Mouse (Mus musculus): ENCODE measurements at regions not wholly inside any gene's neighbourhood (a gene's known extent, or its start where the extent isn't known, plus 50 kb on each side); places are given as distances from the start of the nearest gene placed in this dataset.
A peak's percentile ranks its signal among the peaks of the same experiment; 100 is the strongest.

DNA sequence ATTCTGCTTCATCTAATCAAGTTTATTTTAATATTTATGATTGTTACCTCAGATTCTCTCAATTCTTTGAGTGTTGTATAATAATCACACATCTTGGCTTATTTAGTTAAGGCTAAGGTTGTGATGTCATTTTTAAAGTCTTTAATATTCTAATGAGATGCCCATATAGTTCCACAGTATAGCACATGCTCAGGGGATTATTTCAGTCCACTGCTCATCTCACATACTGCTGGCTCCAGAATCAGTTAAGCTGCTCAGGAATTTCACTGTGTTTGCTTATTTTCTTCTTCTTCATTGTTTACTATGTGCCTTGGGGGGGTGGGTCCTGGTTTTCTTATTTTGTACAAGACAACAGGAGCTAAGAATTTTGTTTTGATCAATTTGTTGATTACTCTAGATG is 229.5 kb downstream of the Pcdh18 start:
- DNase-seq = no peak
- intact Hi-C loops (cut with DNase I) = no loop called here

DNA sequence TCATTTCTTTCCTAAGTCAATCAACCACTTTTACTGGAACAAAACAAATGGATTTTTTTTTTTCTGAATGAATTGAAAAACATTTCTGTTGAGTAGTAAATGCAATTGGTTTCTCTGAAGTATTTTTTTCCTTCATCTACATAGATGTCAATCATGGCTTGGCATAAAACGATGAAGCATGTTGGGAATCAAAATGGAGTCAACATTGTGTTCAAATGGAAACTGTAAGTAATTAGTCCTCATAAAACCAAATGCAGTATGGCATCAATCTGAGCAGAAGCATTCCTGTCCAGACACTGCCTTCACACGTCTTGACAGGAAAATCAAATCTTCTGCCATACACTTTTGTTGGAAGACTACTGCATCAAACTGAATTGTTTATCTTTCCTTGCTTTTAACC is 237.0 kb downstream of the Pcdh18 start:
- intact Hi-C loops (cut with DNase I) = no loop called here
- DNase-seq = no peak

DNA sequence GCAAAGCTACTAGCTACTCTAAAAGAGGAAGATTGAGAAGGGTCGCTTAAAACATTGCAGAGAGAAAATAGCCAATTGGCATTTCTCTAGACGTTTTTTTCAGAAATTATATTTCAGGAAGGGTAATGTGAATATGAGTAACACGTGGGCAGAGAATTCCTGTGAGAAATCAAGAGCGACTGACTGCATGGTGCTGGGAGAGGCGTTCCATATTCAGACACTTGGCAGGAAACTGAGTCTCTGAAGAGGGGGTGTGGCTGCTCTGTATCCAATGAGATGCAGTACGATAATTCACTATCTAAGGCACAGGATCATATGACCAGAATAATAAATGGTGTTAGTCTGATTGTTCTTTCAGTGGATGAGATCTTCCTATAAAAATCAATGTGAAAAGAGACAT is 252.5 kb downstream of the Pcdh18 start:
- intact Hi-C loops (cut with DNase I) = no loop called here
- no peak for DNase-seq

DNA sequence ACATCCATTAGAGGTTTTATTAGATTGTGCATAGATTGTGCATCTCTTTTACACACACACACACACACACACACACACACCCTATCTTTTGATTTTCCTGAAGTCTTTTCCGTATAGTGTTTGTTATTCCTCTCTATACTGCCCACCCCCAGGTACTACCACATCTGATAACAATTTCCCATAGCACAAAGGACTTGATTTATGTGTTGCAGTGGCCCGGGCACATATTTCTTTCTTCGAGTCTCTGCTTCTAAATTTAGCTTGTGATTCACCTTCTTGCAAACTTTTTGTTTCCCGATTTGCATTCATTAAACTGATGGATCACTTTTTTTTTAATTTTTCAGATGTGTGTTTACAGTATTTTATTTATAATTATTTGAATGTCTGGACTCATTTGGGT is 254.8 kb downstream of the Pcdh18 start:
- no peak for DNase-seq
- intact Hi-C loops (cut with DNase I) = no loop called here

DNA sequence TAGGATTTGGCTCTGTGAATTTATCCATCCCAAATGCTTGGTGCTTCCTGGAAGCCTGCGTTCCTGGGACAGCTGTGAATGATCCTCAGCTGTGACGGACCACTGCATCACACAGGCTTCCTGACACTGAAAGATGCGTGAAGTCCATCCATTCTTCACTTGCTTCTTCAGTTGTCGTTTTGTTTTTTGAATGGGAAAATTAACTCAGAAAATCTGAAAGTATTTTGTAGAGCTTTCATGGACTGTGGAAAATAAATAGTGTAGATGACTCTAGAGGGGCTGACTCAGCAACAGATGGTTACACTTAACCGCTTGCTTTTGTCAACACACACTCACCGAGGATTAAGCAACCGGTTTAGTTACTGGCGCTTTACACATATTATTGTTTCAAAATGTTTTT is 272.0 kb downstream of the Pcdh18 start:
- intact Hi-C loops (cut with DNase I) = no loop called here

More for the DNA sequence above, 272.0 kb downstream of the Pcdh18 start:
- peak; percentile 7 to 15 for DNase-seq
